Mouse (Mus musculus): ENCODE data around the gene Bcl2l13.

GRCm38 (mm10) chr6:120799581-120800041 lies 36.4 kb upstream of the Bcl2l13 start:
- no peak for TF ChIP-seq MYOG (IDR thresholded peaks at IDR 0.05; ENCODE audit: control insufficient read depth in 1 of 3, insufficient read depth in 1 of 3, insufficient read length in 2 of 3, low read depth in 2 of 3)
- TF ChIP-seq E2F4 (IDR thresholded peaks at IDR 0.05; ENCODE audit: insufficient read depth), result no peak
- TF ChIP-seq POLR2A (IDR thresholded peaks at IDR 0.05; ENCODE audit: insufficient read length, low read depth), result no peak
- TF ChIP-seq MYOD1 (IDR thresholded peaks at IDR 0.05; ENCODE audit: control insufficient read depth in 1 of 3, insufficient read length in 2 of 3, low read depth in 2 of 3), result no peak
- no peak for TF ChIP-seq POLR2AphosphoS2 (IDR thresholded peaks at IDR 0.05; ENCODE audit: insufficient read length, low read depth)
- TF ChIP-seq CEBPB (IDR thresholded peaks at IDR 0.05; ENCODE audit: insufficient read depth, poor library complexity, severe bottlenecking), result peak; percentile 39; the same call in 1 of the 2 replicates
- TF ChIP-seq TCF3 (IDR thresholded peaks at IDR 0.05; ENCODE audit: insufficient read length, low read depth), result no peak

Data from myocyte (in vitro differentiated cells).